Mouse (Mus musculus) limb, embryonic 12.5 days (tissue): Measurements from ENCODE around the gene Gm37240. TPM values are rescaled to one million over a fixed set of nuclear protein-coding genes. Genes with fewer than 3 reads are reported as not detected.

Source experiments
- ATAC-seq: fragments of 200-750 bp; cut with Nextera tagmentation; 2 replicates; pipeline ENCODE4 v1.8.0; 2017; ENCODE audit warnings: low read depth, moderate TSS enrichment; ENCODE audit not compliant: insufficient number of reproducible peaks, insufficient read depth, low FRiP score, low TSS enrichment
- H3K27ac ChIP-seq: fragments of 300-500 bp; sonication (generic); 2 replicates; pipeline ENCODE4 v1.5.1; 2016; ENCODE audit warnings: mild to moderate bottlenecking, moderate library complexity
- H3K27me3 ChIP-seq: fragments of 300-500 bp; sonication (generic); 2 replicates; pipeline ENCODE4 v1.6.1; 2016; ENCODE audit warnings: mild to moderate bottlenecking, moderate library complexity
- H3K36me3 ChIP-seq: fragments of 300-500 bp; sonication (generic); 2 replicates; pipeline ENCODE4 v1.6.1; 2016; ENCODE audit warnings: mild to moderate bottlenecking, moderate library complexity
- H3K4me1 ChIP-seq: fragments of 300-500 bp; sonication (generic); replicated peaks from 2 replicates; pipeline ENCODE4 v1.6.1; 2016
- H3K4me2 ChIP-seq: fragments of 300-500 bp; sonication (generic); 2 replicates; pipeline ENCODE4 v1.6.1; 2016; ENCODE audit warnings: mild to moderate bottlenecking, moderate library complexity
- H3K4me3 ChIP-seq: fragments of 300-500 bp; sonication (generic); replicated peaks from 2 replicates; pipeline ENCODE4 v1.5.1; 2016; ENCODE audit warnings: mild to moderate bottlenecking
- H3K9ac ChIP-seq: fragments of 300-500 bp; sonication (generic); replicated peaks from 2 replicates; pipeline ENCODE4 v1.6.1; 2016; ENCODE audit warnings: mild to moderate bottlenecking, moderate library complexity
- H3K9me3 ChIP-seq: fragments of 300-500 bp; sonication (generic); 2 replicates; pipeline ENCODE4 v1.6.1; 2016; ENCODE audit warnings: mild to moderate bottlenecking, moderate library complexity
- WGBS: fragments of 180-500 bp; shearing (Covaris S2); methylation state at CpG from one replicate; pipeline ENCODE4 v1.1.7; 2016; 5-methylcytosine and 5-hydroxymethylcytosine counted together
- polyA plus RNA-seq: library from polyadenylated mRNA; unstranded; fragments of >200 nt; fragmentation: Nextera tagmentation; extraction: Ambion mirVana; gene quantifications from 2 replicates; pipeline ENCODE4 v1.2.1, GENCODE M21; 2016

Gene Gm37240
- polyA plus RNA-seq, 1 experiment from 2014 or later, result 3.4 TPM

- no peaks in the 10 kb centered on the region for H3K4me1 ChIP-seq
- H3K36me3 ChIP-seq, result no peaks in the 10 kb centered on the region
- no peak overlapping the region for H3K27ac ChIP-seq
- H3K9ac ChIP-seq, result no peak overlapping the region
- no peaks in the 10 kb centered on the region for H3K9me3 ChIP-seq
- no peak for ATAC-seq
- WGBS, result 63% methylated on average over 4 of the region's 4 CpGs
- no peak overlapping the region for H3K4me3 ChIP-seq
- H3K4me2 ChIP-seq, result no peak overlapping the region
- H3K27me3 ChIP-seq, result no peaks in the 10 kb centered on the region
Observed at GRCm38 (mm10) chr3:85053526-85053925, 833.8 kb downstream of the Gm37240 start.

GRCm38 (mm10) chr3:85052196-85052595, 835.1 kb downstream of the Gm37240 start:
- Histone ChIP-seq H3K9me3 (no peaks in the 10 kb centered on the region), H3K27me3 (no peaks in the 10 kb centered on the region), H3K4me2 (no peak overlapping the region), H3K9ac (no peak overlapping the region), H3K4me3 (no peak overlapping the region), H3K27ac (no peak overlapping the region), H3K36me3 (no peaks in the 10 kb centered on the region), H3K4me1 (no peaks in the 10 kb centered on the region)
- no peak for ATAC-seq
- 71% methylated on average over 1 of the region's 1 CpGs for WGBS

GRCm38 (mm10) chr3:85048569-85048968, 838.7 kb downstream of the Gm37240 start:
- H3K4me2 ChIP-seq, result no peak overlapping the region
- H3K9me3 ChIP-seq, result peaks cover 4% of the 10 kb centered on the region; the same call in 1 of the 2 replicates
- H3K36me3 ChIP-seq, result no peaks in the 10 kb centered on the region
- H3K4me1 ChIP-seq, result no peaks in the 10 kb centered on the region
- no peak for ATAC-seq
- WGBS, result 94% methylated on average over 5 of the region's 5 CpGs
- H3K27me3 ChIP-seq, result no peaks in the 10 kb centered on the region
- H3K9ac ChIP-seq, result no peak overlapping the region
- no peak overlapping the region for H3K4me3 ChIP-seq
- H3K27ac ChIP-seq, result no peak overlapping the region

GRCm38 (mm10) chr3:85043679-85044218, 843.6 kb downstream of the Gm37240 start:
- Histone ChIP-seq H3K4me1 (no peaks in the 10 kb centered on the region), H3K9me3 (peaks cover 4% of the 10 kb centered on the region; the same call in 1 of the 2 replicates), H3K4me2 (no peak overlapping the region), H3K9ac (no peak overlapping the region), H3K36me3 (no peaks in the 10 kb centered on the region), H3K4me3 (no peak overlapping the region), H3K27ac (no peak overlapping the region), H3K27me3 (no peaks in the 10 kb centered on the region)
- ATAC-seq, result no peak
- 88% methylated on average over 8 of the region's 8 CpGs for WGBS

- Histone ChIP-seq H3K4me3 (no peak overlapping the region), H3K9me3 (peaks cover 4% of the 10 kb centered on the region; the same call in 1 of the 2 replicates), H3K9ac (no peak overlapping the region), H3K27me3 (no peaks in the 10 kb centered on the region), H3K4me2 (no peak overlapping the region), H3K36me3 (no peaks in the 10 kb centered on the region), H3K4me1 (no peaks in the 10 kb centered on the region), H3K27ac (no peak overlapping the region)
- WGBS, result 96% methylated on average over 4 of the region's 4 CpGs
- ATAC-seq, result no peak
Observed at GRCm38 (mm10) chr3:85042126-85042525, 845.2 kb downstream of the Gm37240 start.

GRCm38 (mm10) chr3:85029141-85029540, 858.2 kb downstream of the Gm37240 start:
- no peak for ATAC-seq
- Histone ChIP-seq H3K27ac (no peak overlapping the region), H3K9ac (no peak overlapping the region), H3K36me3 (no peaks in the 10 kb centered on the region), H3K4me1 (no peaks in the 10 kb centered on the region), H3K9me3 (peaks cover 6% of the 10 kb centered on the region; the same call in 1 of the 2 replicates), H3K4me2 (no peak overlapping the region), H3K4me3 (no peak overlapping the region), H3K27me3 (0 out of 2 replicates have a peak, but pooled peaks cover 3% of the 10 kb centered on the region)
- 63% methylated on average over 1 of the region's 1 CpGs for WGBS

GRCm38 (mm10) chr3:85024817-85025705, 862.3 kb downstream of the Gm37240 start:
- no peak for ATAC-seq
- no peaks in the 10 kb centered on the region for H3K4me1 ChIP-seq
- no peaks in the 10 kb centered on the region for H3K36me3 ChIP-seq
- WGBS, result 29% methylated on average over 6 of the region's 6 CpGs
- no peak overlapping the region for H3K4me2 ChIP-seq
- H3K9ac ChIP-seq, result no peak overlapping the region
- no peaks in the 10 kb centered on the region for H3K9me3 ChIP-seq
- H3K27ac ChIP-seq, result no peak overlapping the region
- 0 out of 2 replicates have a peak, but pooled peaks cover 3% of the 10 kb centered on the region for H3K27me3 ChIP-seq
- H3K4me3 ChIP-seq, result no peak overlapping the region

- H3K9ac ChIP-seq, result no peak overlapping the region
- no peak overlapping the region for H3K4me3 ChIP-seq
- H3K27ac ChIP-seq, result no peak overlapping the region
- no peaks in the 10 kb centered on the region for H3K9me3 ChIP-seq
- WGBS, result 70% methylated on average over 2 of the region's 2 CpGs
- H3K4me1 ChIP-seq, result no peaks in the 10 kb centered on the region
- H3K4me2 ChIP-seq, result no peak overlapping the region
- no peaks in the 10 kb centered on the region for H3K36me3 ChIP-seq
- ATAC-seq, result no peak
- 0 out of 2 replicates have a peak, but pooled peaks cover 3% of the 10 kb centered on the region for H3K27me3 ChIP-seq
Observed at GRCm38 (mm10) chr3:85024237-85024636, 863.1 kb downstream of the Gm37240 start.

GRCm38 (mm10) chr3:85022800-85023199, 864.5 kb downstream of the Gm37240 start:
- Histone ChIP-seq H3K27me3 (0 out of 2 replicates have a peak, but pooled peaks cover 3% of the 10 kb centered on the region), H3K36me3 (no peaks in the 10 kb centered on the region), H3K9ac (no peak overlapping the region), H3K4me3 (no peak overlapping the region), H3K4me1 (no peaks in the 10 kb centered on the region), H3K9me3 (no peaks in the 10 kb centered on the region), H3K27ac (no peak overlapping the region), H3K4me2 (no peak overlapping the region)
- ATAC-seq, result no peak
- WGBS, result 80% methylated on average over 11 of the region's 11 CpGs

- Histone ChIP-seq H3K36me3 (no peaks in the 10 kb centered on the region), H3K4me2 (no peak overlapping the region), H3K4me1 (no peaks in the 10 kb centered on the region), H3K9ac (no peak overlapping the region), H3K9me3 (no peaks in the 10 kb centered on the region), H3K27me3 (0 out of 2 replicates have a peak, but pooled peaks cover 3% of the 10 kb centered on the region), H3K4me3 (no peak overlapping the region), H3K27ac (no peak overlapping the region)
- no peak for ATAC-seq
- 93% methylated on average over 6 of the region's 6 CpGs for WGBS
Observed at GRCm38 (mm10) chr3:85021816-85022215, 865.5 kb downstream of the Gm37240 start.

GRCm38 (mm10) chr3:85020137-85020536, 867.2 kb downstream of the Gm37240 start:
- no peaks in the 10 kb centered on the region for H3K4me1 ChIP-seq
- H3K9me3 ChIP-seq, result no peaks in the 10 kb centered on the region

More at GRCm38 (mm10) chr3:85020137-85020536, 867.2 kb downstream of the Gm37240 start:
- 0 out of 2 replicates have a peak, but pooled peaks cover under 1% of the 10 kb centered on the region for H3K27me3 ChIP-seq
- H3K4me2 ChIP-seq, result no peak overlapping the region
- ATAC-seq, result no peak
- H3K27ac ChIP-seq, result no peak overlapping the region
- no peak overlapping the region for H3K9ac ChIP-seq
- no peak overlapping the region for H3K4me3 ChIP-seq
- H3K36me3 ChIP-seq, result no peaks in the 10 kb centered on the region
